Mouse (Mus musculus): ENCODE measurements around the gene Olfr1002.
"Not testable (repeated sequence)": the region's sequence is repeated elsewhere in the genome, so short reads cannot be mapped to it uniquely, and the experiment has no call there.

The Olfr1002 gene

DNA sequence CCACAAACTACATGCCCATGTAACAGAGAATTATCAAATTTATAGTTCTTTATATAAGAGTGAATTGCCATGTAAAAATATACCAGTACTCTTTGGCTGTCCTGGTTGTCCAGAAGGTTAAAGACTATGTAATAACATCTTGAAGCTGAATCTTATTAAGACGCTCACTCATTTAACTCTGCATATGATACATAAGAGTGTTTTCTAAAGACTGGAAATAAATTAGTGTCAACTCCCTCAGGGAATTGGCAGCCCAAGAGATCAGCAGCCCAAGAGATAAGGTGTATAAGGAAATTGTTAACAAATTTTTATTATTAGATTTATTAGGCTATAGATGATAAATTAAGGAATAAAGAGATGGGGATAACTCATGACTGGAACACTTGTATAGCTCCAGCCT is at the start of gene Olfr1002:
Gene Olfr1002 (minus strand): TSS at position 101 of the 400 bp plus-strand sequence.
- DNase-seq (ENCODE audit: low spot score): no peak

DNA sequence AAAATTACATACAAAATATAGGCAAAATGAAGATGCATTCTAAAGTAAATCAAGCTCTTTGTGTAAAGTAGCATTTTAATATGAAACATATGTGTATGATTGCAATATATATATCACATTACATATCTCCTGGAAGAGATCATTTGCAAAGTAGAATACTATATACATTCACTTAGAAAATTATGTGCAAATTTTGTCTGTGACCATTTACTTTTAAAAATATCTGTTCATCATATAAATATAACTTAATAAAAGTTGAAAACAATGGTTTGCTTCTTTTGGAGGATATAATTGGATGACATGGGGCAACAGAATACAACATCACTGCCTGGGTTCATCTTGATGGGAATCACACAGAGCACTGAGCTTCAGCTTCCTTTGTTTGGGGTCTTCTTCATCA is 38.6 kb upstream of the Olfr1002 start, which contains the start of gene Olfr1008:
Gene Olfr1008 (plus strand): TSS at position 301 of the 400 bp plus-strand sequence.
- no peak for DNase-seq (ENCODE audit: low spot score)

DNA sequence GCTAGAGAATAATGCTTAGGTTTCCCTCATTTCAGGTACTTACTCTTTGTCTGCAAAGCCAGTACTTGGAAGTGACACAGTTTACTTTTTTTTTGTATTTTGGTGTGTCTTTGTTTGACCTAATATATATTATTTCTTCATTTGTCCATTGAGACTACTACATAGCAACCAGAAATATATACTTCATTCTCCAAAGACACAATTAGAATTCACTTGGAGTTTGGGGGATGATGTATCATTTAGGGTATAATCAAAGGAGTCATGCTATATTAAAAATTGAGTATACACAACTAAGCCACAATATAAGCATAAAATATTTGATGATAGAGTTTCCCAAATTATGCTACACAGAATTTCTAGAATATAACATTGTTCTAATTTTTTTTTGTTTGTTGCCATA is 28.2 kb upstream of the Olfr1002 start, which contains the start of gene Olfr1006:
Gene Olfr1006 (minus strand): TSS at position 101 of the 400 bp plus-strand sequence.
- no peak for DNase-seq (ENCODE audit: low spot score)

DNA sequence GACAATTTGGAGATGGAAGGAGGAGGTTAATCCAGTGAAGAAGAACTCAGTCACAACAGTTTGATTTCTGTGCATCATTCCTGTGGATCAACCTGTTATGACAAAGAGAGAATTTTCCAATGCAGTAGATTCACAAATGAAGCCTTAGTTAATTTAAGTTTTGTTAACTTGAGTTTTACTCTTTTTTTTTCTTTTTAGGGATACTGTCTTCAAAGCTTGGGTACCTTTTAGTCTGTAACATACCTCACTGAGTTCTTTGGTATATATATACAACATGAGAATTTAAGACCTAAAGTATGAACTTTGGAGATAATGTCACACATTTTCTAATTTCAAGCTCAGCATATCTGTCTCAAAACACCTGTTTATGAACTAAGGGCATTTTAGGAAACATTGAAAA is 13.9 kb upstream of the Olfr1002 start, which contains the start of gene Olfr154:
Gene Olfr154 (minus strand): TSS at position 101 of the 400 bp plus-strand sequence.
- not testable (repeated sequence) for DNase-seq (ENCODE audit: low spot score)

DNA sequence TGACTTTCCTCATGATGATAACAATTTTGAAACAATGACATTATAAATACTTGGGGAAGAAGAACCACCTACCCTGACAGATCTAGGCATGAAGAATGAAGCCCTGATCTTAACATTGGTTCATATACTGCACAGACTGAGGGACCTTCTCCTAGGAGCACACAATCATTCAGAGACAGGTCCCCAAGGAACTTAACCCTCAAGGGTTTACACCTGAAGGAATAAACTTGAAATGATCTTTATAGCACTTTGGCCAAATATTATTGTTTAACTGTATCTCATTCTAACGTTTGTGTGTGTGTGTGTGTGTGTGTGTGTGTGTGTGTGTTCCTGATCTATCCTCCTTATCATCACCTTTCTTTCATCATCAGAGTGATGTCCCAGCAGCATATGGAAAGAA is 38.7 kb downstream of the Olfr1002 start, which contains the start of gene Olfr1000:
Gene Olfr1000 (minus strand): TSS at position 101 of the 400 bp plus-strand sequence.
- DNase-seq (ENCODE audit: low spot score): no peak

Measured in layer of hippocampus, adult 11-12 months (tissue).